Mouse (Mus musculus): ENCODE results near the gene Trit1.

GRCm38 (mm10) chr4:123013949-123014406 is 2.4 kb upstream of the Trit1 start:
- TF ChIP-seq CTCF (IDR thresholded peaks at IDR 0.05; ENCODE audit: borderline replicate concordance, insufficient read depth, low read length): no peak
- TF ChIP-seq POLR2A (IDR thresholded peaks at IDR 0.05; ENCODE audit: low read depth, low read length): no peak

Measured in embryonic fibroblast, embryonic 13.5 days (primary cell).